Mouse (Mus musculus): ENCODE results near the gene Jmjd1c. TPM values are rescaled to one million over a fixed set of nuclear protein-coding genes. Genes with fewer than 3 reads are reported as not detected.
A peak's percentile ranks its signal among the peaks of the same experiment; 100 is the strongest.

Jmjd1c gene
- total and polyA plus RNA-seq, 3 experiments, result 8.5 to 36.8 (median 34.5) TPM

DNA sequence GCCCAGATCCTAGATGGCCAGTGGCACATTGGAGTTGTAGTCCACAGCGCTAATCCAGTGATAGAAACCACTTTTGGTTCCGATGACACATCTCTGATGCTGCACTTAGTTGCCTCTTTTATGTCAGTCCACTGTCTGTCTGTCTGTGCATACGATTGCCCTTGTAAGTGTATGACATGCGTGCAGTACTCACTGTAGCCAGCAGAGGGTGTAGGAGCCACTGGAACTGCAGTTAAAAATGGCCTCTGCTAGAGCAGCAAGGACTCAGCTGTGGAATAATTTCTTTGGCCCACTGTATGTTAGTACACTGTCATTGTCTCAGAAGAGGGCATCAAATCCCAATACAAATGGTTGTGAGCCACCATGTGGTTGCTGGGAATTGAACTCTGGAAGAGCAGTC lies 151.2 kb downstream of the Jmjd1c start:
- Histone ChIP-seq H3K79me2 (replicated peaks; ENCODE audit: control insufficient read depth, insufficient read depth, low read length) (no peaks in the 10 kb centered on the region; the same call in 1 of the 2 replicates), H3K9ac (ENCODE audit: low read depth, low read length) (no peak overlapping the region), H3K4me3 (no peak overlapping the region), H3K4me1 (ENCODE audit: control insufficient read depth, insufficient read depth, low read length) (peaks cover 4% of the 10 kb centered on the region), H3K27me3 (ENCODE audit: control insufficient read depth, insufficient read depth, low read length) (no peaks in the 10 kb centered on the region), H3K27ac (no peak overlapping the region), H3K36me3 (ENCODE audit: control insufficient read depth, insufficient read depth, low read length) (peaks cover 13% of the 10 kb centered on the region; the same call in 1 of the 2 replicates)
- no peak for DNase-seq
- intact Hi-C loops (cut with DNase I), result no loop called here
- TF ChIP-seq EP300 (IDR thresholded peaks at IDR 0.05; ENCODE audit: insufficient read depth, low read depth, low read length), result no peak
- TF ChIP-seq CTCF (IDR thresholded peaks at IDR 0.05), result peak; percentile 70
- no peak for TF ChIP-seq POLR2A (IDR thresholded peaks at IDR 0.05; ENCODE audit: insufficient read depth, low read depth, low read length)
- WGBS, result 95% methylated on average over 4 of the region's 4 CpGs

DNA sequence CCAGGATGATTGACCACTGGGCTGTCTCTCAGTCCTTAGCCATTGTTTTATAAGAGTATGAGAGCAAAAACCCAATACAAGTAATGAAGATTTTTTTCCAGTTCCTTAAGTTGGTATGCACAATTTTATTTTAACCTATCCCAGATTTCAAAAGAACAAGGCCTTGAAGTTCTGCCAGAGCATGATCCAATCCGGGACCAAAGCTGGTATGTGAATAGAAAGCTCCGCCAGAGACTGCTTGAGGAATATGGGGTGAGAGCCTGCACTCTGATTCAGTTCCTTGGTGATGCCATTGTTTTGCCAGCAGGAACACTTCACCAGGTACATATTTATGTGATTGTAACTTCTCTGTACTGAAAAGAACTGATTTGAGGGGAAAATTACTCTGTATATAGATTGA lies 153.6 kb downstream of the Jmjd1c start:
- WGBS, result 64% methylated on average over 2 of the region's 2 CpGs
- no peak overlapping the region for H3K4me3 ChIP-seq
- H3K27me3 ChIP-seq (ENCODE audit: control insufficient read depth, insufficient read depth, low read length), result no peaks in the 10 kb centered on the region
- peaks cover 22% of the 10 kb centered on the region for H3K36me3 ChIP-seq (ENCODE audit: control insufficient read depth, insufficient read depth, low read length)
- H3K27ac ChIP-seq, result no peak overlapping the region
- H3K79me2 ChIP-seq (replicated peaks; ENCODE audit: control insufficient read depth, insufficient read depth, low read length), result no peaks in the 10 kb centered on the region
- intact Hi-C loops (cut with DNase I), result no loop called here
- H3K9ac ChIP-seq (ENCODE audit: low read depth, low read length), result no peak overlapping the region
- no peak for DNase-seq
- peaks cover 9% of the 10 kb centered on the region for H3K4me1 ChIP-seq (ENCODE audit: control insufficient read depth, insufficient read depth, low read length)
- TF ChIP-seq CTCF (IDR thresholded peaks at IDR 0.05), result no peak
- TF ChIP-seq POLR2A (IDR thresholded peaks at IDR 0.05; ENCODE audit: insufficient read depth, low read depth, low read length), result no peak
- no peak for TF ChIP-seq EP300 (IDR thresholded peaks at IDR 0.05; ENCODE audit: insufficient read depth, low read depth, low read length)

DNA sequence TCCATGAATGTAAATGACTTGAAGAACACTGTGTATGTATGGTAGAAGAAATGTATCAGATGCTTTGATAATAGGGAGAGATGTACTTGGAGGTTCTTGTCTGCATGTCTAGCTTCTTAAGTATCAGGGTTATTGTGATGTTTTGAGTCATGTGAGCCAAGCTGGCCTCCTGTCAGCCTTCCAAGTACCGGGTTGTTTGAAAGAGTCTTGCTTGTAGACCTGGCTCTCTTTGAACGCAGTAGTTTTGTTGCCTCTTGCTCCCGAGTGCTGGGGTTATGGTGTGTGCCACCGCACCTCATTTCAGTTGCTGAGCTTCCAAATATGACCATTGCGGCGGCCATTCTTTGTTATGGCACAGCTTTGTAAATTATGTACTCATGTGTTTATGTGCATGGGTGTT lies 154.9 kb downstream of the Jmjd1c start:
- no peak for DNase-seq
- H3K27ac ChIP-seq, result no peak overlapping the region
- 82% methylated on average over 6 of the region's 6 CpGs for whole genome bisulfite sequencing
- intact Hi-C loops (cut with DNase I), result no loop called here
- H3K9ac ChIP-seq (ENCODE audit: low read depth, low read length), result no peak overlapping the region
- no peak overlapping the region for H3K4me3 ChIP-seq
- H3K27me3 ChIP-seq (ENCODE audit: control insufficient read depth, insufficient read depth, low read length), result no peaks in the 10 kb centered on the region
- H3K4me1 ChIP-seq (ENCODE audit: control insufficient read depth, insufficient read depth, low read length), result peaks cover 9% of the 10 kb centered on the region
- H3K36me3 ChIP-seq (ENCODE audit: control insufficient read depth, insufficient read depth, low read length), result peaks cover 22% of the 10 kb centered on the region
- no peak for TF ChIP-seq CTCF (IDR thresholded peaks at IDR 0.05)
- TF ChIP-seq POLR2A (IDR thresholded peaks at IDR 0.05; ENCODE audit: insufficient read depth, low read depth, low read length), result no peak
- TF ChIP-seq EP300 (IDR thresholded peaks at IDR 0.05; ENCODE audit: insufficient read depth, low read depth, low read length), result no peak
- no peaks in the 10 kb centered on the region for H3K79me2 ChIP-seq (replicated peaks; ENCODE audit: control insufficient read depth, insufficient read depth, low read length)

DNA sequence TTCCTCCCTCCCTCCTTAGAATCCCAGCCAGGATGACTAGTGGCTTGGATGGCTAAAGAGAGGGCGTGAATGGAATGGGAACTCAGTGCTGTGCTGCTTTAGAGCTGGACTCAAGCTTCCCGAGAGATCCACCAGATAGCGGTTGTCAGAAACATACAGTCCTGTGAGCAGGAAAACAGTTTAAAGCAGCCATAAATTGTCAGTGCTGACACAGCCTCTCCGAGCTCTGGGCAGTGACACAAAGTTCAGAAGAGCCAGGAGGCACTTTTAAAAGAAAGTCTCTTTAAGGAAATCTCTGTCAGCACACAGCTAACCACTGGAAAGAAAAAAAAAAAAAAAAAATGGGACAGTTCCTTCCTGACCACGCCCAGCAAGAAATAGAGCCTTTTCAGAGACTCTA lies 156.4 kb downstream of the Jmjd1c start:
- Histone ChIP-seq H3K36me3 (ENCODE audit: control insufficient read depth, insufficient read depth, low read length) (peaks cover 18% of the 10 kb centered on the region), H3K4me3 (no peak overlapping the region), H3K27me3 (ENCODE audit: control insufficient read depth, insufficient read depth, low read length) (no peaks in the 10 kb centered on the region), H3K79me2 (replicated peaks; ENCODE audit: control insufficient read depth, insufficient read depth, low read length) (no peaks in the 10 kb centered on the region), H3K27ac (peak overlapping the region; percentile 36), H3K9ac (ENCODE audit: low read depth, low read length) (no peak overlapping the region), H3K4me1 (ENCODE audit: control insufficient read depth, insufficient read depth, low read length) (peaks cover 9% of the 10 kb centered on the region)
- no peak for TF ChIP-seq EP300 (IDR thresholded peaks at IDR 0.05; ENCODE audit: insufficient read depth, low read depth, low read length)
- TF ChIP-seq CTCF (IDR thresholded peaks at IDR 0.05), result no peak
- TF ChIP-seq POLR2A (IDR thresholded peaks at IDR 0.05; ENCODE audit: insufficient read depth, low read depth, low read length), result no peak
- intact Hi-C loops (cut with DNase I), result no loop called here
- 39% methylated on average over 5 of the region's 5 CpGs for WGBS
- peak; percentile 31 to 36 for DNase-seq

DNA sequence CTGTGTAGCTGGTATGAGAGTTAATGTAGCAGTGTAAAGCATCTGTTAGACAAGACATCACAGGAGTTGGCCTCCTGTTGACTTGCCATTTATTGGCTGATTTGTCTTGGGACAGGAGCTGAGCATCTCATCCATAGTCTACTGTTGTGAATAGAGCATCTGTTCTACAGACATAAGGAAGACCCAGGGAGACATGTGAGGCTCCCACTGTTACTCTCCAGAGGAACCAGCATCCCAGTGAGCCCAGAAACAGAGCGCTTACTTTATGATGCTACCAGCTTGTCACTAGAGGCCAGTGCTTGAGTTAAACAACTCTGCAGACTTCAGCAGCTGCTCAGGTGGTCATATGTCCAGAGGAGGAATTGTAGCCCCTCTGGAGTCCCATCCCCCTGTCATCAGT lies 157.2 kb downstream of the Jmjd1c start:
- DNase-seq, result no peak
- Histone ChIP-seq H3K4me3 (no peak overlapping the region), H3K27ac (no peak overlapping the region), H3K79me2 (replicated peaks; ENCODE audit: control insufficient read depth, insufficient read depth, low read length) (no peaks in the 10 kb centered on the region), H3K9ac (ENCODE audit: low read depth, low read length) (no peak overlapping the region), H3K4me1 (ENCODE audit: control insufficient read depth, insufficient read depth, low read length) (peaks cover 9% of the 10 kb centered on the region), H3K27me3 (ENCODE audit: control insufficient read depth, insufficient read depth, low read length) (no peaks in the 10 kb centered on the region), H3K36me3 (ENCODE audit: control insufficient read depth, insufficient read depth, low read length) (peaks cover 18% of the 10 kb centered on the region)
- TF ChIP-seq POLR2A (IDR thresholded peaks at IDR 0.05; ENCODE audit: insufficient read depth, low read depth, low read length), result no peak
- no peak for TF ChIP-seq EP300 (IDR thresholded peaks at IDR 0.05; ENCODE audit: insufficient read depth, low read depth, low read length)
- no peak for TF ChIP-seq CTCF (IDR thresholded peaks at IDR 0.05)
- 95% methylated on average over 1 of the region's 1 CpGs for WGBS
- intact Hi-C loops (cut with DNase I), result no loop called here

DNA sequence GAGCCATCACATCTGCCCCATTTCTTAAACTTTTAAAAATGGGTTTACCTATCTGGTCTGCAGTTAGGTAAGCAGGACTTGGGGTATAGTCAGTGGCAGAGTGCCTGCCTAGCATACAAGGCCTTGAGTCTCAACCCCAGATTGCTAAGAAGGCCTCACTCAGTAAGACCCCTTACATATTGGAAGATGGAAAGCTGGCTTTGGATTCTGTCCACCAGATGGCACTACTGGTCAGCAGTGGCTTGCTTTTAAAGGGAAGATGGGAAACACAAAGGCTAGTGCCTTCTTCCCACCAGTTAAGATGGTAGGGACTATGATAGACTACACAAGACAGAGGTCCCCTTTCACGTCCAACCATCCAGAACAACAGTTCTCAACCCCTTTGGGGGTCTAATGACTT lies 168.9 kb downstream of the Jmjd1c start:
- peak; percentile 32 to 60 for DNase-seq
- H3K4me1 ChIP-seq (ENCODE audit: control insufficient read depth, insufficient read depth, low read length), result no peaks in the 10 kb centered on the region
- no peak overlapping the region for H3K27ac ChIP-seq
- TF ChIP-seq CTCF (IDR thresholded peaks at IDR 0.05), result peak; percentile 91
- no peak for TF ChIP-seq POLR2A (IDR thresholded peaks at IDR 0.05; ENCODE audit: insufficient read depth, low read depth, low read length)
- TF ChIP-seq EP300 (IDR thresholded peaks at IDR 0.05; ENCODE audit: insufficient read depth, low read depth, low read length), result peak; percentile 24; the same call in 1 of the 2 replicates
- no peaks in the 10 kb centered on the region for H3K36me3 ChIP-seq (ENCODE audit: control insufficient read depth, insufficient read depth, low read length)
- 50% methylated on average over 1 of the region's 1 CpGs for WGBS
- intact Hi-C loops (cut with DNase I), result loop anchor here (1.0 kb wide), 1 partner anchor 46 kb away; no protein-coding TSS in a partner anchor
- no peaks in the 10 kb centered on the region for H3K79me2 ChIP-seq (replicated peaks; ENCODE audit: control insufficient read depth, insufficient read depth, low read length)
- H3K27me3 ChIP-seq (ENCODE audit: control insufficient read depth, insufficient read depth, low read length), result no peaks in the 10 kb centered on the region
- no peak overlapping the region for H3K4me3 ChIP-seq
- H3K9ac ChIP-seq (ENCODE audit: low read depth, low read length), result no peak overlapping the region

All from heart, adult 2 months (tissue).